Mouse (Mus musculus) heart, postnatal 0 days (tissue): ENCODE measurements around the gene Olfr1039.

Source experiments
- CTCF ChIP-seq: IDR thresholded peaks from 2 replicates; pipeline ENCODE4 v1.5.1; 2016; ENCODE audit warnings: antibody characterized with exemption, control low read depth, low read depth
- EP300 ChIP-seq: IDR thresholded peaks from 2 replicates; pipeline ENCODE4 v1.6.1; 2016; ENCODE audit warnings: antibody characterized with exemption, low read depth

GRCm38 (mm10) chr2:86179950-86180349 is 44.2 kb upstream of the Olfr1039 start:
- TF ChIP-seq EP300 = no peak
- no peak for TF ChIP-seq CTCF
